Mouse (Mus musculus) stomach, postnatal 0 days (tissue): Measurements from ENCODE around the gene Ppp2r5c.

Source experiments
- CTCF ChIP-seq: IDR thresholded peaks from 2 replicates; pipeline ENCODE4 v1.5.1; 2016; ENCODE audit warnings: antibody characterized with exemption, low read depth, mild to moderate bottlenecking, moderate library complexity
- EP300 ChIP-seq: optimal IDR thresholded peaks from 2 replicates; pipeline ENCODE3; 2016; ENCODE audit warnings: antibody characterized with exemption

GRCm38 (mm10) chr12:110591260-110591883, 144.5 kb downstream of the Ppp2r5c start:
- TF ChIP-seq EP300 = peak; percentile 100
- no peak for TF ChIP-seq CTCF
